Mouse (Mus musculus): ENCODE measurements around the gene Ifi214.
"Not testable (repeated sequence)": the region's sequence is repeated elsewhere in the genome, so short reads cannot be mapped to it uniquely, and the experiment has no call there.

The Ifi214 gene

GRCm38 (mm10) chr1:173535791-173536190 lies at the start of gene Ifi214:
Gene Ifi214 (minus strand): TSS chr1:173535957.
- not testable (repeated sequence) for H3K36me3 ChIP-seq (ENCODE audit: control insufficient read depth, insufficient read depth, low read length, poor library complexity, severe bottlenecking); H3K27me3 ChIP-seq (ENCODE audit: control insufficient read depth, insufficient read depth, low read length, poor library complexity, severe bottlenecking)
- DNase-seq (ENCODE audit: low read depth, low spot score) = peak; percentile 59

- Histone ChIP-seq H3K27me3 (ENCODE audit: control insufficient read depth, insufficient read depth, low read length, poor library complexity, severe bottlenecking) (no peaks in the 10 kb centered on the region; the same call in 1 of the 2 replicates), H3K36me3 (ENCODE audit: control insufficient read depth, insufficient read depth, low read length, poor library complexity, severe bottlenecking) (peaks cover 12% of the 10 kb centered on the region)
- no peak for DNase-seq (ENCODE audit: low read depth, low spot score)
These were observed 44.3 kb upstream of the Ifi214 start for GRCm38 (mm10) chr1:173579921-173580585.

- DNase-seq (ENCODE audit: low read depth, low spot score) = no peak
- Histone ChIP-seq H3K36me3 (ENCODE audit: control insufficient read depth, insufficient read depth, low read length, poor library complexity, severe bottlenecking) (peaks cover 12% of the 10 kb centered on the region), H3K27me3 (ENCODE audit: control insufficient read depth, insufficient read depth, low read length, poor library complexity, severe bottlenecking) (no peaks in the 10 kb centered on the region; the same call in 1 of the 2 replicates)
These were observed 43.3 kb upstream of the Ifi214 start for GRCm38 (mm10) chr1:173579079-173579478.

GRCm38 (mm10) chr1:173550491-173551050 lies 14.8 kb upstream of the Ifi214 start:
- not testable (repeated sequence) for DNase-seq (ENCODE audit: low read depth, low spot score); H3K36me3 ChIP-seq (ENCODE audit: control insufficient read depth, insufficient read depth, low read length, poor library complexity, severe bottlenecking); H3K27me3 ChIP-seq (ENCODE audit: control insufficient read depth, insufficient read depth, low read length, poor library complexity, severe bottlenecking)

GRCm38 (mm10) chr1:173548798-173549197 lies 13.0 kb upstream of the Ifi214 start:
- not testable (repeated sequence) for H3K36me3 ChIP-seq (ENCODE audit: control insufficient read depth, insufficient read depth, low read length, poor library complexity, severe bottlenecking); H3K27me3 ChIP-seq (ENCODE audit: control insufficient read depth, insufficient read depth, low read length, poor library complexity, severe bottlenecking); DNase-seq (ENCODE audit: low read depth, low spot score)

- Histone ChIP-seq H3K36me3 (ENCODE audit: control insufficient read depth, insufficient read depth, low read length, poor library complexity, severe bottlenecking) (0 out of 2 replicates have a peak, but pooled peaks cover 4% of the 10 kb centered on the region), H3K27me3 (ENCODE audit: control insufficient read depth, insufficient read depth, low read length, poor library complexity, severe bottlenecking) (no peaks in the 10 kb centered on the region)
- peak; percentile 53 for DNase-seq (ENCODE audit: low read depth, low spot score)
These were observed 14.3 kb downstream of the Ifi214 start for GRCm38 (mm10) chr1:173521452-173521851.

GRCm38 (mm10) chr1:173510595-173510994 lies 25.2 kb downstream of the Ifi214 start:
- not testable (repeated sequence) for H3K36me3 ChIP-seq (ENCODE audit: control insufficient read depth, insufficient read depth, low read length, poor library complexity, severe bottlenecking); DNase-seq (ENCODE audit: low read depth, low spot score); H3K27me3 ChIP-seq (ENCODE audit: control insufficient read depth, insufficient read depth, low read length, poor library complexity, severe bottlenecking)

- DNase-seq (ENCODE audit: low read depth, low spot score); H3K36me3 ChIP-seq (ENCODE audit: control insufficient read depth, insufficient read depth, low read length, poor library complexity, severe bottlenecking); H3K27me3 ChIP-seq (ENCODE audit: control insufficient read depth, insufficient read depth, low read length, poor library complexity, severe bottlenecking): not testable (repeated sequence)
These were observed 44.3 kb downstream of the Ifi214 start for GRCm38 (mm10) chr1:173491483-173491882.

GRCm38 (mm10) chr1:173490812-173491480 lies 44.8 kb downstream of the Ifi214 start, which contains the start of gene Ifi206:
Gene Ifi206 (minus strand): TSS chr1:173491041.
- DNase-seq (ENCODE audit: low read depth, low spot score) = peak; percentile 50
- H3K36me3 ChIP-seq (ENCODE audit: control insufficient read depth, insufficient read depth, low read length, poor library complexity, severe bottlenecking); H3K27me3 ChIP-seq (ENCODE audit: control insufficient read depth, insufficient read depth, low read length, poor library complexity, severe bottlenecking): not testable (repeated sequence)

GRCm38 (mm10) chr1:173481182-173481574 lies 54.6 kb downstream of the Ifi214 start:
- not testable (repeated sequence) for H3K36me3 ChIP-seq (ENCODE audit: control insufficient read depth, insufficient read depth, low read length, poor library complexity, severe bottlenecking); H3K27me3 ChIP-seq (ENCODE audit: control insufficient read depth, insufficient read depth, low read length, poor library complexity, severe bottlenecking); DNase-seq (ENCODE audit: low read depth, low spot score)

- not testable (repeated sequence) for DNase-seq (ENCODE audit: low read depth, low spot score); H3K27me3 ChIP-seq (ENCODE audit: control insufficient read depth, insufficient read depth, low read length, poor library complexity, severe bottlenecking); H3K36me3 ChIP-seq (ENCODE audit: control insufficient read depth, insufficient read depth, low read length, poor library complexity, severe bottlenecking)
These were observed 55.2 kb downstream of the Ifi214 start for GRCm38 (mm10) chr1:173480399-173481181.

Data from splenic B cell, adult 2 months (primary cell).